Mouse (Mus musculus): ENCODE measurements around the gene Ahrr. TPM values are rescaled to one million over a fixed set of nuclear protein-coding genes. Genes with fewer than 3 reads are reported as not detected.

Ahrr gene
- total RNA-seq, 2 experiments from 2014 or later, result 0.29 to 1.1 TPM

DNA sequence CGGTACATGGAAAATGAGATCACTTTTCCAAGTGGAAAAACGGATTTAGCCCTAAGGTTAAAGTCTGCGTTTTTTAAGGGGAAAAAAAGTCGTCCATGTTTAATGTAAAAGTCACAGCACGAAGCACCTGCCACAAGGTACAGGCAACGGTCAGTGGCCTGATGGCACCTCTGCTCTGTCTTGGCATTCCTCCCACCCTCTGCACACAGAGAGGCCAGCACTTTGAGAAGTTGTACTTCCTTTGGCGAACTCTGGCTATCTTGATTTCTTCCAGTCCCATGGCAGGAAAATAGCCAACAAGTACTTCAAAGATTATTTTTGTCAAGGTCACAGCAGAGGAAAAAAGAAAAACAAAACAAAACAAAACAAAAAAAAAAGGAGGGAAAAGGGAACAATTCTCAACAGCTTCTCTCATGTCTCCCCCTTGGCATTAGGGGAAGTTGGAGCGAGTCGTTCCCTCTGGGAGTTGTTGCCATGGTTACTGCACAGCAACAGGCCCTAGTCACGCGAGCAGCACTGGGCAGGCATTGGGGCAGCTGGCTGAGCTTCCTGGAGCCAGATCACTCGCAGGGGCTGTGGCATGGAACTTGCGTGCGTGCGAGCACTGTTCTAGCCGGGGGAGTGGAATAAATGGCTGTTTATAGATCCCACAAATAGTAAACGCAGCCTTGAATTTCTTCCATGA lies 46.8 kb downstream of the Ahrr start:
- ATAC-seq (ENCODE audit: poor library complexity, severe bottlenecking), result peak; percentile 52

DNA sequence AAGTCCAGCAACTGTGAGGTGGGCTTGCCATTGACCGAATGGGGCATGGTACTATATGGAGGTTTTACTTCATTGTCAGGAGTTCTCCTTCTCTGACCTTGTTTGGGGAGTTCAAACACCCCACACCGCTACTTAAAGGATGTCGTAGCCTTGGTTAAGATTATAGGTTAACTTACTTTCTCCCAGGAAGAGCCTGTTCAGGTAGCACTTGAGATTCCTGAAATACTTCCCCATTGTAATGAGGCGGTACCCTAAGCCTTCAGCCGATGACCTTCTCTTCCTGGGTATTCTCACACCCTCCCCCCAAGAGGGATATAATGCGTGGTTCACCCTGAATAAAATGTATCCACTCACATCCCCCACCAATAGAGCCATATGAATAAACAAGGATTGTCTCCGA lies 54.6 kb downstream of the Ahrr start:
- ATAC-seq (ENCODE audit: poor library complexity, severe bottlenecking), result no peak

DNA sequence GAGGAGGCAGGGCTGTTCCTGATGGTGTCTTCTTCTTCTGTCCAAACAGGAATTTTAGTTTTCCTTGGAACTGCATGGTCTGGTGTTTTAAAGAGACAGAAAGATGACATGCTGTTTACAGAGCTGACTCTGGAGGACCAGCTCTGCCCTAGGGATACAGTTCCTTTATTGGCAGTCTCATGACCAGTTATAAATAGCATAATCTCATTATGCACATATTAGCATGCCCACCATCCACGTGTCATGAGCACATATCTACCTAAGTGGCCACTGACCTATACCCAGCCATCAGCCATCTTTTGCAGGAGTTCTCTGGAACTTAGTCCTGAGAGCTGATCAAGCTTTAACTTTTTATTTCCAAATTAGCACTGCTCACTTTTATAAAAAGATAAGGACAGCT lies 71.5 kb downstream of the Ahrr start:
- no peak for ATAC-seq (ENCODE audit: poor library complexity, severe bottlenecking)

DNA sequence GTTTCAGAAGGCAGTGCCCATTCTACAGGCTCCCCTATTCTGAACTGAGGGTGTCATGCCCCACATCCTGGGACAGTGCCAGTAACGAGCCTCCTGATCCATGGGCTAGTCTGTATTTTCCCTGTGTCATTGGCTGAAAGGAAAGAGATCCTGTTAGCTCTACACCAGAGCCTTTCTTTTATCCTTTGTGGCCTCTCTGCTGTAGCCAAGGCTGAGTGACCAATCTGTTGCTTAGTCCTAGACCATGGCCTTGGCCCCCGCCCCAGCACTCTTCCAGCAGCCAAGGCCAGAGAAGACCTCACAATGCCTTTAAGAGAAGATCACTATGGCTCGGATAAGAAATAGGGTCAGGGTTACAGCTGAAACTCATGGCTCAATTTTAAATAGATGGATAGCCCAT lies 73.7 kb downstream of the Ahrr start:
- ATAC-seq (ENCODE audit: poor library complexity, severe bottlenecking), result no peak

DNA sequence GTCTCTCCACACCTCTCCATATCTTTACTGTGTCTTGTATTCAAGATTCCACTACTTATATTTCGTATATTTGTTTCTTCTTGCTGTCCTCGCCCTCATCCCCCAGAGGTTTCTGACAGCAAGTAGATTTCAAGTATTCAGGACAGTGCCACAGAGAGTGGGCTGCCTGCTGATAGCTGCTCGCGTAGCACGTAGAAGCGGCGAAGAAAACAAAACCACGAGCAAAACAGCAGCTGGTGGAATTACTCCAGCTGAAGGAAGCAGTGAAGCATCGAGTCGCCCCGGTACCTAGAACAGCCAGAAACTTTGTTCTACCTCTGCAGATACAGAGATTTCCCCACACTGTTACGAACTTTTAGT lies 83.2 kb downstream of the Ahrr start:
- peak; percentile 21 for ATAC-seq (ENCODE audit: poor library complexity, severe bottlenecking)

DNA sequence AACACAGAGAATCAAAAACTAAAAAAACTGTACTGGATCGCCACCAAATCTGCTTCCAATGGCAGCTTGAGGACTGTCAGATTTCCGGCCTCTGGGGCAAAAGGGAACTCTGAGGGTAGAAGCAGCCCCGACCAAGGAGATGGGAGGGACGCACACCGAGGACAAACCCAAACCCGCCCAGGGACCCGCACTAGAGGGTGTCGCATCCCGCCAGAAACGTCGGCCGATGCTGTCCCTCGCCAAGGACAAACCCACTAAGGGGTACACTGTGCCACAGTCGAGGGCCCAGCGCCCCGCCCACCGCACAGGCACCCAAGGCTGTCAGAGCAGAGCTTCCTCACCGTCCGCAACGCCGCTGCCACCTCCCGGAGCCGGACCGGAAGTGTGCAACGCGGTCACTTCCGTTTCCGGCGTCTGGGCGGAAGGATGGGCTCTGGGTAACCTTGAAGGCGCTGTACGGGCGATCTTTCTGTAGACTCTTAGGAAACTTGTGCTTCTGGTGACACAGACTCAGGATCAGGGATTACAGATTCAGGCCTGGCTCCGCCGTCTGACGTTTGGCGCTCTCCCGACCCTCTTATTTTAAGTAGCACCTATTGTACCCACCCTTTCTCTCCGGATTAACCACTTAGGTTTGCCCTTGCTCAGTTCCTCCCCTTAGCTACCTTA lies 83.7 kb downstream of the Ahrr start, which contains the start of gene Exoc3:
Gene Exoc3, minus strand, starts transcription at position 416 of the 669 bp plus-strand sequence.
- peak; percentile 98 for ATAC-seq (ENCODE audit: poor library complexity, severe bottlenecking)

DNA sequence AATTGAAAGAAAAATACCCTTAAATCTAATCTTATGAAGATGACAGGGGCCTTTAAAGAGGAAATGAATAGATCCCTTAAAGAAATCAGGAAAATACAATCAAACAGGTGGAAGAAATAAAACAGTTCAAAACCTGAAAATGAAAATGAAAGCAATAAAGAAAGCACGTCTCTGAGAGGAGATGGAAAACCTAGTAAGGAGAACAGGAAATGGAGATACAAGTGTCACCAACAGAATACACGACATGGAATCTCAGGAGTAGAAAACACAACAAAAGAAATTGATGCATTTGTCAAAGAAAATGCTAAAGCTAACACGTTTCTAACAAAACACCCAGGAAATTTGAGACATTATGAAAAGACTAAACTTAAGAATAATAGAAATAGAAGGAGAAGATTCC lies 95.7 kb downstream of the Ahrr start:
- no peak for ATAC-seq (ENCODE audit: poor library complexity, severe bottlenecking)

DNA sequence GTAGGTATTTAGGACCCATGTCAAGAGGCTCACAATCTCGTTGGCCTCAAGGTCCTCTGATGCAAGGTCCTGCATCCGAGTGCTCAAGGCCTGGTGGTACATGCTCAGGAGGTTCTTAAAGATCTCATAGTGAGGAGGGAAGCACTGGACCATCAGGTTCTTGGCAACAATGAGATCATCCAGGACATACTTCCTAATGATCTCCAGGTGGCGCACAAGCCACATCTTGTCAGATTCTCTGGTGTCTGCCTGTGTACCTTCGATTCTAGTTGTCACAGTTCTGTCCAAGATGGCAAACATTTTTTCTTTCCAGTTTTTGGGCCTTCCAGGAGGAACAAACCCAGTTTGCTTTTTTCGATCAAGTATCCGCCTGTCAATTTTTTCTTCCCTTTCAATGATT lies 99.5 kb downstream of the Ahrr start:
- ATAC-seq (ENCODE audit: poor library complexity, severe bottlenecking), result peak; percentile 79

DNA sequence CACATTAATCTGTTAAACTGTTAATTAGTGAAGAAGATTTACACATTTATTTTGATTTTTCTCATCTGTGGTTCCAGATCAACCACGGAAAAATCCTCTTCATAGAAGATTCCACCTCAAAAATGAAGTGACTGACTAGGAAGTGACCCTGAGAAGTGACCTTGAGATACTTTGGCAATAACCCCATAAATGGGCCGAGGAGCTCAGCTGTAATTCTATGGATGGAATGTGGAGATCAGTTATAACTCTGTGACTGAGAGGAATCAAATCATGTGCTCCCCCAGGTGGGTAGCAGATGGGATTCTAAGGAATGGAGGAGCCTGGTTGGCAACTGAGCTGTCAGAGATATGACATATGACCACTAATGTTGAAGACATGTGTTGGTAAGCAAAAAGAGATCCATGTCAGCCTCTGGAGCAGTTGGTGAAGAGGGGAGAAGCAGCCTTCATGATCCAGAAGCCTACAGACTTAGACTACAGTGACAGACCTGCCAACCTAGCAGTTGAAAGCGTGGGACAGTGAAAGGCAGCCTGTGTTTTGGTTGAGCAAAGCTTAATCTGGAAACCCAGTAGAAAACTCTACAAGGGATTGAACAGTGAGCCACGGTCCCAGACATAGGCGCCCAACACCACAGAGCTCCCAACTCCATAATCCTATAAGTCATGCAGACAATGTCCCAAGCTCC lies 109.0 kb downstream of the Ahrr start:
- ATAC-seq (ENCODE audit: poor library complexity, severe bottlenecking), result no peak

DNA sequence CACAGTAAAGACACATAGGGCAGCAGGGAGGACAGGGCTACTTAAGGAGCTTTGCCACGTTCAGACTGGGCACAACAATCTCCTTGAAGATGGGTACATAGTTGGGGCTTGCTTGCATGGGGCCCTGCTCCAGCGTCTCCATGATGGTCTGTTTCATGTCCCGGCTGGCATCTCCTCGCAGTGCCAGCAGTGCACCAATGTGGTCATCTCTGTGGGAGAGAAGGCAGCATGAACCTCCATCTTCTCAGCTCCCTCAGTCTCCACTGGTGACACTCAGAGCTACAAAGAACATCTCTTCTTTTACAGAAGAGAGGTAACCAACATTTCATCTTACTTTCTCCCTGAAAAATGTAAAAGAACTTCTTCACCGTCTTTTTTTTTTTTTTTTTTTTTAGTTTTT lies 120.1 kb downstream of the Ahrr start:
- no peak for ATAC-seq (ENCODE audit: poor library complexity, severe bottlenecking)

DNA sequence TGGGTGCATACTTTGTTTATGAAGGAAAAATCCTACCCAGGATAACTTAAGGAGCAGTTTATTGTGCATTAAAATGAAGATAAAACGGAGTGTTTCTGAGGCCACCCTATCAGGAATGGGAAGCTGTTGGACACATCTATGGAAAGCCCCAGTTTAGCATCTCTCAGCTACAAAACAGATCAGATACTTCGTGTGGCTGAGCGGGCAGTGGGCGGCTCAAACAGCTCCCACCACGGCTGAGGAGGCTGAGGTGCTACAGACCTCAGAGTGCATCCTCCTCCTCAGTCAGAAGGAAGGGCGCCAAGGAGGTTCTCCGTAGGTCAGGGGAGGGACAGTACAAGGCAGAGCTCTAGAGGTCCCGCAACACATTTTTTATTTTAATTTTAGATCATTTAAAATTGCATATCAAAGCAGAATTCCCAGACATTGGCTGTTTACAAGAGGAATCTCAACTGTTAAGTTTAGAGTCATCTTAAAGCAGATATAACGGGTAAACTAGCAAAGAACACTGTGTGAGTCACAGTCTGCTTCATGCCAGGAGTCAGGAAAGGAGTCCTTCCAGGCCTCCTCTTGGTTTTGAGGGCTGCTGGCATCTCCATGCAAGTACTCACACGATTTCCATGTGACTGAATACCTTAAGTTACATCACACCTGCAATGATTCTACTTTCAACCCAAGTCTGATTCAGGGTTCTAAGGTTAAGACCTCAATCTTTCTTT lies 122.5 kb downstream of the Ahrr start:
- no peak for ATAC-seq (ENCODE audit: poor library complexity, severe bottlenecking)

DNA sequence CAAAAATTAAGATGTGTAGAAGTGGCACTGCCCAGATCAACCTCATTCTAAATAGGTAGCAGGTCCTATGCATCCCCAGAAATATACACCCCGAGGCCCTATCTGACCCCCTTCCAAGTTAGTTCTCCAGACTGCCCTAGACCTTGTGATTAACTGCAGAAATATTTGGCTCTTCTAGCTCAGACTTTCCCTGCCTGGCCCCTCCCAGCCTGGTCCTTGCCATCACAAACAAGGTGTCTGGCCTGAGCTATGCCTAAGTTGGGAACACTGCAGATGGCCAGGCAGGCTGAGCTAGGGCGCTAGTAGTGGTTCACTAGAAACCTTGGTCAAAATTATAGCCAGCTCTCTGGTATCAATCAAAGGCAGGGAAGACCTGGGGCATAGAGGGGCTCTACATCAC lies 124.6 kb downstream of the Ahrr start:
- no peak for ATAC-seq (ENCODE audit: poor library complexity, severe bottlenecking)

DNA sequence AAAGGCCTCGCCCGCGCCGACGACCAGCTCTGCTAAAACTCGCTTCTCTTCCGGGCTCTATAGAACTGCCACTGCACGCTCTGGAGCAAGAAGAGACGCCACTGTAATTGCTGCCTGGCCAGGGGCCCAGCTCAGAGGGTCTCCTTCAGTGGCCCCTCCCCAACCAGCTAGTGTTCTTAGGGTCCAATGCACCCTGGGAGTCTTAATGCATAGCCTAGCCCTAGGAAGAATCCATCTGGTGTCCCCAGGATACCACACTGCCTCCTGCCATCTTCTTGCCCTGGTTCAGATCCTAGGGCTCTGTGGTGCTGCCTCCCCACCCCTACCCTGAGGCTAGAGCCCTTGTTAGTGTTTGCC lies 125.1 kb downstream of the Ahrr start:
- ATAC-seq (ENCODE audit: poor library complexity, severe bottlenecking), result peak; percentile 39

DNA sequence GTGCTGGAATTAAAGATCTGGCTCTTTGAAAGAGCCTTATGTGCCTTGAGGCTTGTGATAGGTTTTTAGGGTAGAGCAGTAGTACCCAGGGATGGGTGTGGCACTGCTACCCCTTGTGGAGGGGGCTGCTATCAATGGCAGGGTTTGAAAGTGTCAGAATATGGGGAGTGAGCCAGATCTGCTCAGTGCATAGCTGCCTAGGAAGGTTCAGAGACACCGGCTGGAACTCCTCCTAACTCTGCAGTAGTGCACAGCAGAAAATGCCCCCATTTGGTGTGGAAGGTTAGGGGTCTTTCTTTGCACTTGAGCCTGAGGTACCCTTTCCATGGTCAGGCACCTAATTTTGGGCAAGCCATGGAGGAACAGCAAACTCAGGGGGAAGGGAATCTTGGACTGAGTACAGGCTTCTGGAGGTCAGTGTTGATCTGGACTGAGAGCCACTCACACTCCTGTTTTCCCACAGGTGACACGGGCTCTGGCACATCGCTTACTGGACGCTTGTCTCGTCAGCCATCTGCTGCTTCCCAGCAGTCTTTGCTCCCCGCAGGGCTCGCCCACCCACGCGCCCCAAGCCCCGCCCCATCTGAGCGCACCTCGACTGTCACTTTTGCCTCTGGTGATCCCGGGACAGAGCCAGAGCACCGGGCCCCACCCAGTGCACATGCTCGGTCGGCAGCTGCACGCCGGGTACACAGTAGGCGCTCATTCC lies 125.6 kb downstream of the Ahrr start:
- peak; percentile 73 for ATAC-seq (ENCODE audit: poor library complexity, severe bottlenecking)

Other genes with a start within 250 kb of the Ahrr start
- 7.6 and 8.2 TPM in 2 replicates for gene Cep72, start 230.0 kb downstream of the Ahrr start, total RNA-seq (2015)
- 8.9 and 15.7 TPM in 2 replicates for gene Cep72, start 230.0 kb downstream of the Ahrr start, total RNA-seq (2017)
- not detected in 2 replicates for gene Slc9a3, start 170.9 kb downstream of the Ahrr start, total RNA-seq (2015)
- not detected in 2 replicates for gene Slc9a3, start 170.9 kb downstream of the Ahrr start, total RNA-seq (2017)
- 29.4 and 36.1 TPM in 2 replicates for gene Exoc3, start 83.6 kb downstream of the Ahrr start, total RNA-seq (2015)
- 51.0 and 52.6 TPM in 2 replicates for gene Exoc3, start 83.6 kb downstream of the Ahrr start, total RNA-seq (2017)
- 135 and 141 TPM in 2 replicates for gene Pdcd6, start 25.2 kb upstream of the Ahrr start, total RNA-seq (2015)
- gene Pdcd6, start 25.2 kb upstream of the Ahrr start, total RNA-seq (2017), result 92.4 and 99.5 TPM in 2 replicates
- 141 and 145 TPM in 2 replicates for gene Sdha, start 57.9 kb upstream of the Ahrr start, total RNA-seq (2015)
- gene Sdha, start 57.9 kb upstream of the Ahrr start, total RNA-seq (2017), result 165 and 179 TPM in 2 replicates
- gene Ccdc127, start 58.0 kb upstream of the Ahrr start, total RNA-seq (2015), result 18.8 and 26.5 TPM in 2 replicates
- 30.9 and 54.1 TPM in 2 replicates for gene Ccdc127, start 58.0 kb upstream of the Ahrr start, total RNA-seq (2017)
- gene Lrrc14b, start 71.7 kb upstream of the Ahrr start, total RNA-seq (2015), result not detected in 2 replicates
- not detected in 2 replicates for gene Lrrc14b, start 71.7 kb upstream of the Ahrr start, total RNA-seq (2017)
- 1.5 and 2.6 TPM in 2 replicates for gene Zfp72, start 98.5 kb upstream of the Ahrr start, total RNA-seq (2015)
- 0.53 and 1.7 TPM in 2 replicates for gene Zfp72, start 98.5 kb upstream of the Ahrr start, total RNA-seq (2017)
- gene Ftl1-ps1, start 107.4 kb upstream of the Ahrr start, total RNA-seq (2015), result 154 and 174 TPM in 2 replicates
- gene Ftl1-ps1, start 107.4 kb upstream of the Ahrr start, total RNA-seq (2017), result 32.7 and 33.9 TPM in 2 replicates
- gene Zfp825, start 201.7 kb upstream of the Ahrr start, total RNA-seq (2015), result 21.2 and 28.7 TPM in 2 replicates
- gene Zfp825, start 201.7 kb upstream of the Ahrr start, total RNA-seq (2017), result 8.4 and 12.4 TPM in 2 replicates

Data from megakaryocyte, adult 5-6 weeks (primary cell).